Mouse (Mus musculus): ENCODE data around the gene Zswim1. TPM values are rescaled to one million over a fixed set of nuclear protein-coding genes. Genes with fewer than 3 reads are reported as not detected.
"Not testable (repeated sequence)": the region's sequence is repeated elsewhere in the genome, so short reads cannot be mapped to it uniquely, and the experiment has no call there.

The Zswim1 gene
- polyA plus RNA-seq, 1 experiment from 2014 or later: 21.4 TPM

GRCm38 (mm10) chr2:164794293-164794692 lies 28.2 kb upstream of the Zswim1 start:
- Histone ChIP-seq H3K9me3 (replicated peaks) (no peaks in the 10 kb centered on the region), H3K36me3 (peaks cover 67% of the 10 kb centered on the region), H3K4me3 (no peak overlapping the region), H3K4me1 (no peaks in the 10 kb centered on the region), H3K4me2 (replicated peaks) (no peak overlapping the region), H3K27ac (no peak overlapping the region), H3K9ac (no peak overlapping the region), H3K27me3 (no peaks in the 10 kb centered on the region)
- peak; percentile 52; the same call in 1 of the 2 replicates for ATAC-seq (ENCODE audit: low FRiP score)
- WGBS: 36% methylated on average over 5 of the region's 5 CpGs

GRCm38 (mm10) chr2:164795868-164796267 lies 26.6 kb upstream of the Zswim1 start:
- no peak overlapping the region for H3K27ac ChIP-seq
- no peaks in the 10 kb centered on the region for H3K4me1 ChIP-seq
- WGBS: 88% methylated on average over 4 of the region's 4 CpGs
- no peak overlapping the region for H3K4me2 ChIP-seq (replicated peaks)
- peaks cover 69% of the 10 kb centered on the region for H3K36me3 ChIP-seq
- no peak overlapping the region for H3K9ac ChIP-seq
- H3K4me3 ChIP-seq: no peak overlapping the region
- no peaks in the 10 kb centered on the region for H3K9me3 ChIP-seq (replicated peaks)
- no peak for ATAC-seq (ENCODE audit: low FRiP score)
- no peaks in the 10 kb centered on the region for H3K27me3 ChIP-seq

GRCm38 (mm10) chr2:164798554-164798953 lies 23.9 kb upstream of the Zswim1 start:
- H3K27me3 ChIP-seq; ATAC-seq (ENCODE audit: low FRiP score); H3K9me3 ChIP-seq (replicated peaks); H3K4me2 ChIP-seq (replicated peaks); H3K9ac ChIP-seq; H3K4me1 ChIP-seq; H3K27ac ChIP-seq; H3K4me3 ChIP-seq: not testable (repeated sequence)
- peaks cover 53% of the 10 kb centered on the region for H3K36me3 ChIP-seq
- 88% methylated on average over 6 of the region's 6 CpGs for WGBS

- Histone ChIP-seq H3K4me1 (peaks cover 16% of the 10 kb centered on the region), H3K9ac (no peak overlapping the region), H3K4me3 (no peak overlapping the region), H3K4me2 (replicated peaks) (no peak overlapping the region), H3K27ac (no peak overlapping the region), H3K9me3 (replicated peaks) (no peaks in the 10 kb centered on the region), H3K36me3 (peaks cover 45% of the 10 kb centered on the region), H3K27me3 (no peaks in the 10 kb centered on the region)
- WGBS: 96% methylated on average over 13 of the region's 13 CpGs
- no peak for ATAC-seq (ENCODE audit: low FRiP score)
These were observed 22.1 kb upstream of the Zswim1 start for GRCm38 (mm10) chr2:164800252-164801004.

- H3K4me1 ChIP-seq: peaks cover 25% of the 10 kb centered on the region
- no peaks in the 10 kb centered on the region for H3K9me3 ChIP-seq (replicated peaks)
- no peaks in the 10 kb centered on the region for H3K27me3 ChIP-seq
- H3K4me3 ChIP-seq: peak overlapping the region; percentile 82
- 95% methylated on average over 16 of the region's 16 CpGs for WGBS
- H3K27ac ChIP-seq: no peak overlapping the region
- H3K9ac ChIP-seq: peak overlapping the region; percentile 82
- ATAC-seq (ENCODE audit: low FRiP score): no peak
- peak overlapping the region; percentile 80 for H3K4me2 ChIP-seq (replicated peaks)
- H3K36me3 ChIP-seq: peaks cover 25% of the 10 kb centered on the region
These were observed 19.1 kb upstream of the Zswim1 start for GRCm38 (mm10) chr2:164803201-164803920.

GRCm38 (mm10) chr2:164803921-164804313 lies 18.6 kb upstream of the Zswim1 start:
- H3K9me3 ChIP-seq (replicated peaks): no peaks in the 10 kb centered on the region
- peak overlapping the region; percentile 82 for H3K4me3 ChIP-seq
- H3K4me2 ChIP-seq (replicated peaks): peak overlapping the region; percentile 80
- ATAC-seq (ENCODE audit: low FRiP score): no peak
- H3K4me1 ChIP-seq: peaks cover 25% of the 10 kb centered on the region
- no peak overlapping the region for H3K27ac ChIP-seq
- peak overlapping the region; percentile 82 for H3K9ac ChIP-seq
- H3K27me3 ChIP-seq: no peaks in the 10 kb centered on the region
- WGBS: 45% methylated on average over 1 of the region's 1 CpGs
- H3K36me3 ChIP-seq: peaks cover 27% of the 10 kb centered on the region

- peak within 1 kb of the TSS; percentile 82 for H3K4me3 ChIP-seq
- H3K4me2 ChIP-seq (replicated peaks): peak within 1 kb of the TSS; percentile 85
- peak within 1 kb of the TSS; percentile 84 for H3K9ac ChIP-seq
- peak; percentile 95 for ATAC-seq (ENCODE audit: low FRiP score)
- peak within 1 kb of the TSS; percentile 92 for H3K27ac ChIP-seq
- H3K4me1 ChIP-seq: peaks cover 25% of the 10 kb centered on the region
- WGBS: under 1% methylated on average over 47 of the region's 47 CpGs
- H3K36me3 ChIP-seq: peaks cover 24% of the 10 kb centered on the region
- H3K27me3 ChIP-seq: no peaks in the 10 kb centered on the region
- no peaks in the 10 kb centered on the region for H3K9me3 ChIP-seq (replicated peaks)
These were observed 17.8 kb upstream of the Zswim1 start, which contains the start of the genes Acot8 and Zswim3 for GRCm38 (mm10) chr2:164804533-164805331. Acot8 (minus strand) TSS chr2:164804882. Zswim3 (plus strand) TSS chr2:164805098.

GRCm38 (mm10) chr2:164805332-164805718 lies 17.2 kb upstream of the Zswim1 start:
- ATAC-seq (ENCODE audit: low FRiP score): peak; percentile 62
- 2% methylated on average over 21 of the region's 21 CpGs for WGBS

GRCm38 (mm10) chr2:164806614-164807013 lies 15.9 kb upstream of the Zswim1 start:
- Histone ChIP-seq H3K4me3 (no peak overlapping the region), H3K36me3 (peaks cover 14% of the 10 kb centered on the region), H3K4me2 (replicated peaks) (no peak overlapping the region)

More at GRCm38 (mm10) chr2:164805332-164805718, 17.2 kb upstream of the Zswim1 start:
- H3K27me3 ChIP-seq: no peaks in the 10 kb centered on the region
- peak overlapping the region; percentile 92 for H3K27ac ChIP-seq
- H3K36me3 ChIP-seq: peaks cover 21% of the 10 kb centered on the region
- peak overlapping the region; percentile 82 for H3K4me3 ChIP-seq
- peak overlapping the region; percentile 84 for H3K9ac ChIP-seq
- H3K4me2 ChIP-seq (replicated peaks): peak overlapping the region; percentile 85
- peaks cover 25% of the 10 kb centered on the region for H3K4me1 ChIP-seq
- H3K9me3 ChIP-seq (replicated peaks): no peaks in the 10 kb centered on the region

GRCm38 (mm10) chr2:164813557-164813956 lies 8.9 kb upstream of the Zswim1 start:
- no peaks in the 10 kb centered on the region; the same call in 1 of the 2 replicates for H3K4me1 ChIP-seq
- no peak overlapping the region for H3K27ac ChIP-seq
- 67% methylated on average over 2 of the region's 2 CpGs for WGBS
- H3K27me3 ChIP-seq: no peaks in the 10 kb centered on the region
- no peak overlapping the region for H3K4me2 ChIP-seq (replicated peaks)
- H3K9me3 ChIP-seq (replicated peaks): no peaks in the 10 kb centered on the region
- H3K9ac ChIP-seq: no peak overlapping the region
- peaks cover 17% of the 10 kb centered on the region for H3K36me3 ChIP-seq
- H3K4me3 ChIP-seq: no peak overlapping the region
- no peak for ATAC-seq (ENCODE audit: low FRiP score)

More at GRCm38 (mm10) chr2:164806614-164807013, 15.9 kb upstream of the Zswim1 start:
- Histone ChIP-seq H3K27ac (no peak overlapping the region), H3K9ac (0 out of 2 replicates have a peak overlapping the region, but pooled peaks have one; percentile 18), H3K9me3 (replicated peaks) (no peaks in the 10 kb centered on the region), H3K27me3 (no peaks in the 10 kb centered on the region), H3K4me1 (peaks cover 25% of the 10 kb centered on the region)
- 81% methylated on average over 7 of the region's 7 CpGs for WGBS
- ATAC-seq (ENCODE audit: low FRiP score): no peak

GRCm38 (mm10) chr2:164815348-164815747 lies 7.1 kb upstream of the Zswim1 start:
- no peak overlapping the region for H3K9ac ChIP-seq
- no peak for ATAC-seq (ENCODE audit: low FRiP score)
- 91% methylated on average over 5 of the region's 5 CpGs for WGBS
- H3K27ac ChIP-seq: no peak overlapping the region
- no peak overlapping the region for H3K4me2 ChIP-seq (replicated peaks)
- no peak overlapping the region for H3K4me3 ChIP-seq
- H3K27me3 ChIP-seq: no peaks in the 10 kb centered on the region
- no peaks in the 10 kb centered on the region for H3K9me3 ChIP-seq (replicated peaks)
- peaks cover 11% of the 10 kb centered on the region for H3K36me3 ChIP-seq
- no peaks in the 10 kb centered on the region; the same call in 1 of the 2 replicates for H3K4me1 ChIP-seq

- Histone ChIP-seq H3K9me3 (replicated peaks) (no peaks in the 10 kb centered on the region), H3K4me3 (no peak overlapping the region), H3K27me3 (no peaks in the 10 kb centered on the region), H3K9ac (no peak overlapping the region), H3K36me3 (peaks cover 16% of the 10 kb centered on the region), H3K4me2 (replicated peaks) (no peak overlapping the region), H3K27ac (no peak overlapping the region), H3K4me1 (no peaks in the 10 kb centered on the region; the same call in 1 of the 2 replicates)
- ATAC-seq (ENCODE audit: low FRiP score): no peak
- WGBS: 91% methylated on average over 8 of the region's 8 CpGs
These were observed 6.7 kb upstream of the Zswim1 start for GRCm38 (mm10) chr2:164815821-164816220.
